Mouse (Mus musculus) embryo, embryonic 11 days (tissue): ENCODE results near the gene Engase.

Experiments used
- DNase-seq: peaks from one replicate; pipeline ENCODE4 v3.0.0-alpha.2; 2015

Engase gene

GRCm38 (mm10) chr11:118534382-118535092 lies 57.9 kb downstream of the Engase start:
- DNase-seq: peak; percentile 85

- DNase-seq: no peak
Observed at GRCm38 (mm10) chr11:118538008-118538407, 61.4 kb downstream of the Engase start.
